Mouse (Mus musculus): Measurements from ENCODE around the gene Pate2.

The Pate2 gene

GRCm38 (mm10) chr9:35574416-35574815, 4.3 kb downstream of the Pate2 start:
- no peak for TF ChIP-seq GATA4 (IDR thresholded peaks at IDR 0.05; ENCODE audit: insufficient replicate concordance, low read length)

GRCm38 (mm10) chr9:35587674-35588073, 17.6 kb downstream of the Pate2 start:
- no peak for TF ChIP-seq GATA4 (IDR thresholded peaks at IDR 0.05; ENCODE audit: insufficient replicate concordance, low read length)

- no peak for TF ChIP-seq GATA4 (IDR thresholded peaks at IDR 0.05; ENCODE audit: insufficient replicate concordance, low read length)
Observed at GRCm38 (mm10) chr9:35592903-35593302, 22.8 kb downstream of the Pate2 start.

GRCm38 (mm10) chr9:35607647-35608405, 37.7 kb downstream of the Pate2 start:
- no peak for TF ChIP-seq GATA4 (IDR thresholded peaks at IDR 0.05; ENCODE audit: insufficient replicate concordance, low read length)

- no peak for TF ChIP-seq GATA4 (IDR thresholded peaks at IDR 0.05; ENCODE audit: insufficient replicate concordance, low read length)
Observed at GRCm38 (mm10) chr9:35611841-35612240, 41.8 kb downstream of the Pate2 start, which contains the start of gene Pate4. TSS of gene Pate4 (minus strand) at chr9:35611941.

GRCm38 (mm10) chr9:35614005-35614404, 43.9 kb downstream of the Pate2 start:
- TF ChIP-seq GATA4 (IDR thresholded peaks at IDR 0.05; ENCODE audit: insufficient replicate concordance, low read length): no peak

GRCm38 (mm10) chr9:35632981-35633380, 62.9 kb downstream of the Pate2 start:
- no peak for TF ChIP-seq GATA4 (IDR thresholded peaks at IDR 0.05; ENCODE audit: insufficient replicate concordance, low read length)

- TF ChIP-seq GATA4 (IDR thresholded peaks at IDR 0.05; ENCODE audit: insufficient replicate concordance, low read length): no peak
Observed at GRCm38 (mm10) chr9:35648102-35648501, 78.0 kb downstream of the Pate2 start, which contains the start of gene Pate3. TSS of gene Pate3 (minus strand) at chr9:35648202.

- no peak for TF ChIP-seq GATA4 (IDR thresholded peaks at IDR 0.05; ENCODE audit: insufficient replicate concordance, low read length)
Observed at GRCm38 (mm10) chr9:35673557-35673956, 103.5 kb downstream of the Pate2 start.

- no peak for TF ChIP-seq GATA4 (IDR thresholded peaks at IDR 0.05; ENCODE audit: insufficient replicate concordance, low read length)
Observed at GRCm38 (mm10) chr9:35687013-35687412, 116.9 kb downstream of the Pate2 start, which contains the start of gene Pate1. TSS of gene Pate1 (minus strand) at chr9:35687390.

GRCm38 (mm10) chr9:35691924-35692323, 121.8 kb downstream of the Pate2 start:
- no peak for TF ChIP-seq GATA4 (IDR thresholded peaks at IDR 0.05; ENCODE audit: insufficient replicate concordance, low read length)

GRCm38 (mm10) chr9:35707265-35707664, 137.2 kb downstream of the Pate2 start:
- no peak for TF ChIP-seq GATA4 (IDR thresholded peaks at IDR 0.05; ENCODE audit: insufficient replicate concordance, low read length)
